Mouse (Mus musculus) induced T-regulatory cell, adult 2 months (primary cell): ENCODE measurements around the gene Hcrtr1.
A peak's percentile ranks its signal among the peaks of the same experiment; 100 is the strongest.

ENCODE experiments used
- DNase-seq: peaks from one replicate; pipeline ENCODE4 v3.0.0-alpha.2; 2012; ENCODE audit warnings: low read depth

Gene Hcrtr1

DNA sequence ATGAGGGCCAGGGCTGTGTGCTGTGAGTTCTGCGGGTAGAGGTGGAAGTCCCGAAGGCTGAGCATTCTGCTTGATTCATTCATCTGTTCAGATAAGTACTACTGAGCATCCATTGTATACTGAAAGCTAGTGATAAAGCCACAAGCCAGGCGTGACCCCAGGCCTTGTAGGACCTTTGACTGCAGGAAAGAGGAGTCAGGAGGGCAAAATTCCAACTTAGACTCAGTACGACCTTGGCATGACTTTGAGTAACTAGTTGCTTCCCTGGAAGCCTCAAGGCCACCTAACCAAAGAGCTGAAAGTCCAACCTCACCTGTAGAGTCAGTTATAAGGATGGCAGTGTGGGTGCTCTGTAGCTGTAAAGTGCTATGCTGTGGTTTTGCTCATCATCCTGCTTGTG is 18.4 kb downstream of the Hcrtr1 start:
- DNase-seq: no peak

DNA sequence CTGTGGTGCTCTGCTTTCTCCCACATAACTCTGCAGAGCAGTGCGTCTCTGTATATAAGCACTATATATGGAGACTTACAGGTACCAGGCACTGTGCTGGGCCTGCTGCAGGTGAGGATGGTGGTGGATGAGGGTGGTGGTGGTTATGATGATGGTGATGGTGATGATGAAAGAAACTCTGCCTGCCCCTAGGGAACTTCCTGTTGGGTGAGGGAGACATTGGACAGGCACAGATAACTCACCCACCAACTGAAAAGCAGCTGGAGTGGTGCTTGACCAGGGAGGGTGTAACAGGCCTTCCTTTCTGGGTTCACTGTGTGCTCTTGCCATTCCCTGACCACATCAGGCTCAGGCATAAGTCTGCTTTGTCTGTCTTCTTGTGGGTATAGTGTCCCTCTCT is 26.4 kb downstream of the Hcrtr1 start:
- DNase-seq: no peak

DNA sequence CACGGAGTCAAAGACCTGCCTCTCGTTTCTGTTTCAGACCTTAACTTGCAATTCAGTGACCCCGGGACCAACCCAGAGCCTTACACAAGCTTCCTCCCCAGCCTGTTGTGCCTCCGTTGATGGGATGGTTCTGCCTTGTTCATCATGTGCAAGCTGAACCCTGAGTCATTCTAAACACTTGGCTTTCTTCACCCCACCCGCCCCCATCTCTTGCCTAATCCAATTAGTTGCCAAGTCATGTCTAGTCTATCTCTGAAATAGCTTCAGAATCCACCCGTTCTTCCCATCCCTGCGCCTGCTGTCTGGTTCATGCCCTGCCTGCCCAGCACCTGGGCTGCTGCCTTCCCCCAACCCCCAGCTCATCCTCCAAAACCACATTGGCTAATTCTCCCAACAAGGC is 26.9 kb downstream of the Hcrtr1 start:
- no peak for DNase-seq

DNA sequence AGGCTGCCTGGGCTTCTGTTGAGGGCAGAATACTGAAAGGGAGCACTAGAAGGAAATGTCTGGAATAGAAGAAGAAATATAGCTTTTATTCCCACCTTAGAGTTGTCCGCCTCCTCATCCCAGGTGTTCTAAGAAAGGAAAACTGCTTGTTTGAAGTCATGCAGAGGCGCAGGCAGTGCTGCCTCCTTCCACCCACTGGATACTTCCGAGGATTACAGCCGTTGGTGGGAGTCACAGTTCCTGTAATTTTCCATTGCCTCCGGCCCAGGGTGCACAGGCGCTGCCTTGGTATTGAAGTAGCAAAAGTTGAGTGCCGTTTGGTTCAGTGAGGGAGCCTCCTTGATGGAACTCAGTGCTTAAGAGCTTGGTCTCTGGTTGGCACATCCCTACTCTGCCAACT is 29.1 kb downstream of the Hcrtr1 start:
- no peak for DNase-seq

DNA sequence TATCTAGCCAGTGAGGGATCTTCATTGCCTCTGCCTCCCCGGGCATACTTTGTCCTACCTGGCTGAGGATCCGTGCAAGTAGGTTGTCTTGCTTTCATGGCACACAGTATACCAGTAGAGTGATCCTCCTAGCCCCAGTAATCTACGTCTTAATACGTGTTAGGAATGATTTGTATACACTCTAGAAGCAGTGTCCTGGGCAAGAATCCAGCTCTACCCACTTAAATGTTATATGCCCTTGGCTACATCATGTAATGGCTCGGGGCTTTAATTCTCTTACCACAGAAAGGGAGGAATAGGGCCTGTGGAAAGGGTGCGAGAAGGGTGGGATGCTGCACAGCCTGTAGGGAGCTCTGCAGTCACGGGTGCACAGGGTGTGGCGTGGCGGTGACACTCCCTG is 29.5 kb downstream of the Hcrtr1 start:
- no peak for DNase-seq

DNA sequence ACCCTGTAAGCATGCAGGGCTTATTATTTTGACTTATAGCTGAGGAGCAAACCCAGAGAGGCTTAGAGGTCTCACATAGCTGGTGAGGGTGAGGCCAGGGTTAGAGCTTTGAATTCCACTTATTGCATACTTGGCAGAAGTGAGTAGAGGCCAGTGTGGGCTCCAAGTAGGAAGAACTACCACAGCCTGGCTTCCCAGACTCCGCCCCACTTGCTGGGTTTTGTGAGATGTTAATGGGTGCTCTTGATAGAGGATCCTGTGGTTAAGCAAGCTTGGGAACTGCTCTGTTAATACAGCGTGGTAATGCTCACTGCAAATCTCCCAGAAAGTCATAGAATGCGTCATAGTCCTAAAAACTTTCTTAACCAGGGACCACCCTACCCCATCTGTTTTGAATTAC is 30.2 kb downstream of the Hcrtr1 start:
- DNase-seq: no peak

DNA sequence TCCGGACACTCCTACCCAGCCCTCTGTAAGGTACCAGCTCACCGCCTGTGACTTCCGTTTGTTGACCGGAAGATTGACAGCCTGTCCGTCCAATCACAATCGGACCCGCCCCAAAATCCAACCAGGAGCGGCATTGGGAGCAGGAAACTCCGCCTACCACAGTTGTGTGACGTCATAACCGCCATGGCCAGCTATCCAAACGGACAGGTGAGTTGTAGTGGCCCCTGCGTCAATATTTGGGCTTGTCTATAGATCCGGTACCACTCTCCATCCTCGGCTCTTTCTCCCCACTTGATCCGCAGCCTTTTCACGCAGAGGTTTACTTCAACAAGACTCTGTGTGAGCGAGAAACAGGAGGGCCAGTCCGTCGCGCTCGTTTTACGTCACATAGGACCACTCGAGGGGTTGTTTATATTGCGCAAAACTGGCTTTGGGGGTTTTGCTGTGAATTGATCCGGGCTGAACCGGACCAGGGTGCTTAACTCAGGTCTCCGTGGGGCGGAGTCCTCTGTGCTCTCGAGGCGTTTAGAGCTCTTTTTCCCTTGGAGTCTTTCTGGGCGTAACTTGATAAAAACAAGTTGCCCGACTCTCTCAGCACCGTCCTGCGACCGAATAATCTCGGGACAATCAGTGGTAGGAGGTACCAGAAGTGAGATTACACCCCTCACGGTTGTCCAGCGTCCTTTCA is 31.6 kb downstream of the Hcrtr1 start:
- peak; percentile 100 for DNase-seq

DNA sequence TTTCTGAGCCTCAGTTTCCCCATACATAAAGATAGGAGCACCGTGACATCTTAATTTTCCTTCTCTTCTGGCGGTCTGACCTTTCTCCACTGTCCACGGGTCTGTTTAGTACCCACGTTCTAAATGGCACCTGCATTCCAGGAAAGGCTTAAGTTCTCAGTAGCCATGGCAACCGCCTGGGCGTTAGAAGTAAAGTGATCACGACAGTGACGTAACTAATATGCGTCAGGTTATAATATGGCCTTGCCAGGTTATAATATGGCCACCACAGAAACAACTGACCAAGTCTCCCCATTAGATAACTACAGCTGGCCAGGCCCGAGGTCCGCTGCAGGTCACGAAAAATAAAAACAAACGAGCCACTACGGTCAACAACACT is 32.1 kb downstream of the Hcrtr1 start:
- DNase-seq: no peak

DNA sequence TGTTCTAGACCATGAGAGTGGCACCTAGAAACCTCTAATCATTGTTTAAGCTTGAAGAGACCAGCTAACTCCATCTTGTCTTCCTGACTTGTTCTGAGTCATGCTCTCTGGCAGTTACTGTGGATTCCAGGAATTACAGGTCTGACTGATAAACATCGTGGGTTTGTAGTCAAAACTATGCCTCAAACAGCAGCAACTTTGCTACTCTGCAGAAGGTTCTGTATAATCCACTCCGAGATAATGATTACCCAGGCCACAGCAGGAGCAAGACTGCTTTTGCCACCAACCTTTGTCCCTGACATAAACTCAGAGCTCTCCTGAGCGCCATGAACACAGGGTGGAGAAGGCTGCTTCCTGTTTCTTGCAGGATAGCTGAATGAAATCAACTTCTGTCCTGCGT is 34.6 kb downstream of the Hcrtr1 start:
- no peak for DNase-seq

DNA sequence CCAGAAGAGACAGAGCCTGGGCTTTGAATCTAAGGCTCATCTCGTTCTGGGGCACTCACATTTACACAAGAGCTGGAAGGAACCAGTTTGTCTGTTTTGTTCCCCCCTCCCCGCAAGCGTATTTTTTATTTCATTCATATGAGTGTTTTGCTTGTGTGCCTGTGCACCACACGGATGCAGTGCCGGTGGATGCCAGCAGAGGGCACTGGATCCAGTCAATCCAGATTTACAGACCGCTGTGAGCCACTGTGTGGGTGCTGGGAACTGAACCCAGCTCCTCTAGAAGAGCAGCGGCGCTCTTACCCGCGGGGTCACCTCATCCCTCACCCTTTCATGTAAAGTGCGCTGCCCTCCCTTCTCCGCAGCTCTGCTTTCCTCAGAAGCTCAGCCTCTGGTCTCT is 35.5 kb downstream of the Hcrtr1 start:
- DNase-seq: peak; percentile 39

DNA sequence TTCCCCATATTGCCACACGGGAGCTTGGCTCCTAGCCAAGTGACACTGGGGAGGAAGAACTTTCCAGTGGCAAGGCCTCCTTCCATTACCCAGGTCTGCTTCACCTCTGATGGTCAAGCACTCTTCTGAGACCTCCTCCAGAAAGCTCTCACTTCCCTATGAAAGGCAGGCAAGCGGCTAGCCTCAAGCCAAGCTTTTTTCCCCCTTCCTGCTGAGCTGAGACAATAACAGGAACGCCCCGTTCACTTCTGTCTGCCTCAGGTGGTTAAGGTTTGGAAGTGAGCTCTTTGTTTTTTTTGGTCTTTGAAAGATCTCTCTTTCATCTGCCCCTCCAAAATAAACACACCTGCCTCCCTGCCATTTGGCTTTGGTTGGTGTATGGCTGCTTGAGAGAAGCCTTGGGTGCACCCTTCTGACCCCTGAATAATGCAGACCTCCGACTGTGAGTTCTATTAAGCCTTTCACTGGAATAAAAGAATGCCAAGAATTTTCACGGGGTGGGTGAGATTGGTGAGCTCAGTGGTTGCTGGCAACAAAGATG is 37.0 kb downstream of the Hcrtr1 start, which contains the start of gene Pef1:
Gene Pef1, plus strand, starts transcription at position 448 of the 541 bp plus-strand sequence.
- no peak for DNase-seq

DNA sequence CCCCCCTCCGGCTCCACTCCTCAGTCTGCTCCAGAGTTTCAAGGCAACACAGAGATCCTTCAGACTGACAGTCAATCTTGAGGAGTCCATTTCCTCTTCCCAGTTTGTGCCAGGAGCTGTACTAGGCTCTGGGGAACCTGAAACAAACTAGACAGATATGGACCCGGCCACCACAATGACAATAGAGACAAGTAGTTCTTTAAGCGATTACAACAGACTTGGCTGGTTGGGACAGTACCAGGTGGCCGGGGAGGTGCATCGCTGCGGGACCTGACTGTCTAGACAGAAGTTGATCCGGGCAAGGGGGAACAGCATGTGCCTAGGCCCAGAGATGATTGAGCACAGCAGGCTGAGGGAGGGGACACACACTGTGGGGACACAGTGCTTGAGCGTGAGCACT is 38.0 kb downstream of the Hcrtr1 start:
- DNase-seq: no peak

DNA sequence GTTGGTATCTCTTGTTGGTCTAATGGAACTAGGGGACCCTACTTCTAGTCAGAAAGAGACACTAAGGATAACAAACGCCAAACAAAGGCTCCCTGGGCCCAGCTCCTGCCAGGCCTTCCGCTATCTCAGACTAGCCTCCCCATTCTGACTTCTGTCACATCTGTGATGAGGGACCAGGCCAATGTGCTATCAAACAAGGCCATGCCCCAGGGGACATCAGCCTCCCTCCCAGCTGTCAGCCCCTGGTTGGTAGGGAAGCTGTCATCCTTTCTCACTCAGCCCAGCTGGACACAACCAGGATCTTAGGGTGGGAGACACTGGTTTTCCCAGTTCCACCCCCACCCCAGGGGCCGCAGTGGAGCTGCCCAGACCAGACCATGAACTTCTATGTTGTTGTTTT is 44.0 kb downstream of the Hcrtr1 start:
- DNase-seq: no peak

DNA sequence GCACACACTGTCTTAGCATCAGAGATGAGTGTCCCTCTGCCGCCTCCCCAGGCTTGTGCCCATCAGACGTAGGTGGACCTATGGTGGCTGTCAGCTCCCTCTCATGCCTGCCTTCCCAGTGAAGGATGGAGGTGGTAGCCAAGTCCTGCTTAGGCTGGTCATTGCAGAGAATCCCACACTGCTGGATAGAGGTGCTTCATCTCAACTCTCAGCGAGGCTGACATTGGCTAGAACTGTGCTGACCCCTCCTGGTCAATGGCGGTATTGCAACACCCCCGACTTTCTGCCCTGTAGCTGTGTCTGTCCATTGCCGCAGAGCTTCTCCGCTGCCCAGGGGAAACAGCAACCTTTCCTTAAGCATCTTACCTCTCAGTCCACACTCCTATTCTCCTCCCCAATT is 51.9 kb downstream of the Hcrtr1 start:
- DNase-seq: peak; percentile 89

DNA sequence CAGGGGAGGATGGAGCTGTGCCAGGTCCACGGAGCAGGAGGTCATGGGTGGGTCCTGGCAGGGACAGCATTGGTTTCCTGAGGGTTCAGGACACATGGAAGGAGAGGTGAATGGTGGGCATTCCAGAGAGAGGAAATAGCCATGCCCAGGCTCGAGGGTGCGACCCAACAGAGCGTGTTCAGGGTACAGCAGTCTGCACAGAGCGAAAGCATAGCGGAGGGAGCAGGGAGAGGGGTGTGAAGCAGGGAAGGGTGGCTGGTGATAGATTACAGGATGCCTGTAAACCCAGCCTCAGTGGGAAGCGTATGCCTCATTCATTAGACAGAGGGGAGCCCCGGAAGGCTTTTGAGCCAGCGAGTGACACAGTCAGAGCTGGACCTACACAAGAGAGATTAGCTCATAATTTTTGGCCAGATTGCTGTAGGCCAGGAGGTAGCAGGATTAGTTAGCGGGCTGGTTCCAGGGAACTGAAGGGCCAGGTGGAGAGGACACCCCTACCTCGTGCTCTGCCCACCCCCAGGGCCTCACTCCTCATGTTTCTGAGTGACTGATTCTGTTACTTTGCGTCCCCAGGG is 53.8 kb downstream of the Hcrtr1 start:
- DNase-seq: no peak

DNA sequence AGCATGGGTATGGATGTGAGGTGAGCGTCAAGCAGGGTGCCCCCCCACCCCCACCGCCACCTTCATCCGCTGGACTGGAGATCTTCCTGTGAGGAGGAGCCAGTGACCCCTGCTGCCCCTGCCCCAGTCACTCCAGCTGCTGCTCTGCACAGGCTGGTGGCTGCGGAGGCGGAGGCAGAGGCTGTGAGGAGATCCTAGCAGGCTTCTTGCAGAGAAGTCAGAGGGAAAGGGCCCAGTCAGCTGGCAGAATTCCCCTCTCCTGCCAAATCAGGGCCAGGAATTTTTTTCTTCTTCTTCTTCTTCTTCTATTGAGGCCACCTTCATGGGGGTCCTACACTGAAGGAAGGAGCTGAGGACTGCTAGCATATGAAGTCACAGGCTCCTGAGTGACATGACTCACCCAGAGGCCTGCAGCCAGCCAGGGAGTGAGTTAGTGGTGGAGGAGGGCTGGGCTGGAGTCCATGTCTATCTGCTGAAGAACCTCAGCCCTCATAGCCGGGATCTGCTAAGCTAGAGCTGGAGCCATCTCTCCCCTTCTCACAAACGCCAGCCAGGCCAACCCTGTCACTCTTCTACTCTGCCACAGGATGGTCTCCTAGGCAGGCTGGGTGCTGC is 54.7 kb downstream of the Hcrtr1 start:
- no peak for DNase-seq

DNA sequence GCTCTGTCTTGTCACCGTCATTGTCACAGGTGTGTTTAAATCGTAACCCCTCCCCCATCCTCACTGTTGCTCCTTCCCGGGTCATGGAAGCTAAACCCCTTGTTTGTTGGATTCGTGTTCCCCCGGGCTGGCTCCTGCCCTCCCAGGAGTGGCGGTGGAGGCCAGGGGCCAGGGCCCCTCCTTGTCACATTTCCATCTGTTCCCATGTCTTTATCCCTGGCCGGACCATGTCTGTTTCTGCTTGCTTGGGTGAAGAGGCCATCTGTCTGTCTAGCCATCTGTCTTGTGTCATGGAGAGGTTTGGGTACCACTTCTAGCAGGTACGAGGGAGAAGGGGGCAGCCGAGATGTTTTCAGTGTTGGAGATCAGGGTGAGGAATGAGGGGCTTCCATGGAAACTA is 56.9 kb downstream of the Hcrtr1 start:
- DNase-seq: no peak

DNA sequence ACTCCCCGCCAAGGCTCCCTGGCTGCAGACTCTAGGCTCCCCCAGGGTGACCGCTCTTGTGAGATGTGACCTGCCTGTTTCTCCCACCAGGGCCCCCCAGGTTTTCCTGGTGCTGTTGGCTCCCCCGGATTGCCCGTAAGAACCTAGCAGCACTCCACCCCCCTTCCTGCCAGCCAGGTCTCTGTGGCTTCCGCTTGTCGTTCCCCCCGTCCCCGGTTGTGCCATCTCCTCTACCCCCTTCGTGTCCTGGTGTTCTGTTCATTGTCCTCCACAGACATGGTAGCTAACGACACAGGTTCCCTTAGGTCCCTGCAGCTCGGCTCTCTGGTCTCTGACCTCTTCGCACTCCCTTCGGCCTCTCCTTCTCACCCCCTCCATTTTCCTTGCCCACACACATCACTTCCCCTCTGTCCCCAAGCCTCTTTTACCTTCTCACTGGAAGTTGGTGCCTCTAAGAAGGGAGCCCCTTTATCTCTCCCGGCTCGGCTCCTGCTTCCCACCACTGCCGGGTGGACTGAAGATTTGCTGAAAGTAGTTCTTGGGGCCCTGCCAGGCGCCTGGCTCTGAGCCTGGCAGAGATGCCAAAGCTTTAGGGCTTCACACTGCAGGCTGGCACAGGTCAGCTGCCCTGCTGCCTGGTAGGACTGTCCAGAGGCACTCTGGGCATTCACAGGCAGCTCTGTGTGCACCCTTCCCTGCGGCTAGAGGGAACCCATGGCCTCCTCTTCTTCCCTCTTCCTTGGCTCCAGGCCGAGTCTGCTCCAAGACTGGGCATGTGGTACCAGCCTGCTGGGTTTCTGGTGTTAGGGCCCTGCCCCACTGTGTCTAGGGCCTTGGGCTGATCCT is 57.6 kb downstream of the Hcrtr1 start:
- DNase-seq: no peak
